Mouse (Mus musculus) layer of hippocampus, adult 18-20 months (tissue): ENCODE data around the gene Fbxo40. TPM values are rescaled to one million over a fixed set of nuclear protein-coding genes. Genes with fewer than 3 reads are reported as not detected.

ENCODE experiments used
- DNase-seq, 2 experiments: peaks; one replicate each; pipeline ENCODE4 v3.0.0; 2022; ENCODE audit warnings: low spot score in 2 of 2
- total RNA-seq, 2 experiments: library from RNA; stranded (reverse); gene quantifications; 2 replicates each; pipeline ENCODE4 v1.2.3; 2021

Gene Fbxo40
- total RNA-seq, 2 experiments from 2014 or later, result 0.08 TPM; not detected in 1

DNA sequence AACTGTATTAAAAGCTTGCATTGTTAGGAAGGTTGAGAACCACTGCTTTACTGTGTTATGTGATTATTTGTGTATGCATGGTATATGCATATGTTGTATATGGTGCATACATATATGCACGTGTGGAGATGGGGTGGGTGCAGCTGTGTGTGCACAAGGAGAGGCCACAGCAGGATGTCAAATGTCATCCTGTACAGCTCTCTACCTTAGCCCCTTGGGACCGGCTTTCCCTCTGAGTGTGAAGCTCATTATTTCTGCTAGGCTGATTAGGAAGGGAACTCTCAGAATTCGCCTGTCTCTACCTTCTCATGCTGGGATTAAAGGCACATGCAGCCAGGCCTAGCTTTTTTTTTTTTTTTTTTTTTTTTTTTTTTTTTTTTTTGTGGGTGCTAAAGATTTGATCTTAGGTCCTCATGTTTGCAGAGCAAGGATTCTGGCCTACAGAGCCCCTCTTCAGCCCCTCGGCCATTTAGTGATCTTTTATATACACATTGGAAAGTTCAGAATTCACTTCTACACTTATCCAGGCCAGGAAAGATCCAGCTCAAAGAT, 42.5 kb downstream of the Fbxo40 start:
- no peak for DNase-seq

DNA sequence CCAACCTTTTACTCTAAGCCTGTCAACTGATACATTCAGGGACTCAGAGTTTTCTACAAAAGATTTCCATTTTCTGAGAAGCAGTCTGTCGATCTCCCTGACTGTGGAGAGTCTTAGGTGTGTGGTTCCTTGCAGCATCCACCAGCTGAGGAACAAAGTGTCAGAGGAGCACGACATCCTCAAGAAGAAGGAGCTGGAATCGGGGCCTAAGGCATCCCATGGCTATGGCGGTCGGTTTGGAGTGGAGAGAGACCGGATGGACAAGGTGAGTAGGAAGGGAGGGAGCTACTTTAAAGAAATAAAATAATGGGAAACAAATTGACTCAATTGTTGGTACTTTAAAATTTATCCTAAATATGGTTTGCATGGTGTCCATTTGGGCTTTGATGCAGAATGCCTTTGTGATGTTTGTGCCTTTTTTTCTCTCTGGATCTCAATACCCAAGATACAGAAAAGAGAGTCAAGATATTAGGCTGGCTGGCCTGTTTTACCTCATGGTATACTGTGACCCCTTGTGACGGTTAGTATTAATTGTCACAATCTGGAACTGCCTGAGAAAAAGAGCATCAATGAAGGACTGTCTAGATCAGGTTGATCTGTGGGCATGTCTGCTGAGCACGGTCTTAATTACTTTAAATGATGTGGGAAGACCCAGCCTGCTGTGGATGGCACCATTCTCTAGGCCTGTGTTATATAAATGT, 43.7 kb downstream of the Fbxo40 start:
- DNase-seq, result no peak

DNA sequence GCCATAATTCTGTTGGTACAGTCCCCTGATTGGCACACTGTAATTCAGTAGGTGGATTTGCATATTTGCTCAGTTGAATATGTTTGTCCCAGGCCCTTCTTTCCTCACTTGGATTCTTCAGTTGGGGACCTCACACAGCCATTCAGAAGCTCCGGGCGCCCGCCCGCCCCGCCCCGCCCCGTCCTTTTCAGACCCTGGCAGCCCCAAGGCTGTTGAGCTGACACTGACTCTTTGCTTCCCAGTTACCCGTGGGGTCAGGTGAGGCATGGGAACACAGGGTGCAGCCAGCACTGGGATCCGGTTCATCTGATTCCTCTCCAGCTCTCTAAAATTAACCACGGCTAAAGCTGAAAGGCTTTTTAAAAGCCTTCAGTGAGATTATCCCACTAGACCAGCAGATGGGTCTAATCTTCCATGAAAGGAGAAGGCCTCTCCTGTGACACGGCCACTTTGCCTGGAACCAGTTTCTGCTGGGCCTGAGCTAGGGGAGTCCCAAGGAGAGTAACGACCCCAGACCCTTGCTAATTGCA, 45.3 kb downstream of the Fbxo40 start:
- no peak for DNase-seq

DNA sequence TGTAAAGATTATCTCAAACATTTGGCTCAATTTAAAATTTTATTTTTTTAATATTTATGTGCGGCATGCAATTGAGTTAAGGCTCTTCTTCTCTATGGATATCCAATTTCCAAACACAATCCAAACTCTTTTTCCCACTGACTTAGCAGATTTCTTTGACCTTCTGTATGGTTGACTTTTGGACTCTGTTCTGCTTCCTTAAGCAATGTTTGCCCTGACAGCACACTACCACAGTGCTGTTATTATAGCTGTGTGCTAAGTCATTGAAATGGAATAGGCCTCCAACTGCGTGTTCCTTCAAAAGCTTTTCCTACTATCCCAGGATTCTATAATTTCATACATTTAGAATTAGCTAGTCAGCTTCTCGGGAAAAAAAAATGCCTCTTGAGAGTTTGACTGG, 46.7 kb downstream of the Fbxo40 start:
- no peak for DNase-seq

DNA sequence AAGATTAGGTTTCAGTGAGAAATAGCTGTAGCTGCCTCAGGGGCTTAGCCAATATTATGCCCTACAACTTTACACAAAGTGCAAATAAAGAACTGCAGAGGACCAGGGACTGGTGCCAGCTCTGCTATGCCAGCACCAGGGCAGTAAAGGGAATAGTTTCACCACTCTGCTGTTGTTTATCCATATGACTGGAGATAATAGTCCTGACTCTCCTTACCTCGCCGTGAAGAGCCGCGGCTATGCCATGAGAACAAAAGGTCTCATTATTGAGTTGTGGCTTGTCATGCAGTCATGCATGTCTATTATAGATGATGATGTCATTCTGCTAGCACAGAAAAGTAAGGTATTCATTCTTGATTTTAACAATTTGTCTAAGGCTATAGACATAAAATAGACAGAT, 48.4 kb downstream of the Fbxo40 start:
- no peak for DNase-seq

DNA sequence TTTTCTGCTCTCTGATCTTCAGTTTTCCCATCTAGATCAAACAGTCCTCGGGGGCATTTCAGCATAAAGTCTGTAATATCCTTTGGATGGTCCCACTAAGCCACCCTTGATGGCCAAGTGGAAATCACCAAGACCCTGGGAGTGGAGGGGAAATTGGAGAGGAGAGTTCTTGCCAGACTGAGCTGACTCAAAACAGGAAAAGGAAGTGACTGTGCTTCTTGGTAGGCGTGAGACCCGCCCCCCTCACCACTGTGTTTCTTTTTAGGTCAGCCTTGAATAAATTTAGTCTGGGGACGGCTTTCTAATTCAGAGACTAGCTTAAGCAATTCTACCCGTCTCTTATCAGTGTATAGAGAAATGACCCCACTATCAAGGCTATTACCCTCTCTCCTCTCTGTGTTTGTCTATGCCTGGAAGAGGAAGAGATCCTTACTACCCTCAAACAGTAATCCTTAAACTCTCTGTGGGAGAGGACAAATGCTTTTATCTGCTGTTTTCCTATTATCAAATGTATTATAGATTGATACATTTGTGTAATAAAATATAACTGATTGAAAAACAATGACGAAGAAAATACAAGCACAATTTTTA, 49.0 kb downstream of the Fbxo40 start:
- no peak for DNase-seq

DNA sequence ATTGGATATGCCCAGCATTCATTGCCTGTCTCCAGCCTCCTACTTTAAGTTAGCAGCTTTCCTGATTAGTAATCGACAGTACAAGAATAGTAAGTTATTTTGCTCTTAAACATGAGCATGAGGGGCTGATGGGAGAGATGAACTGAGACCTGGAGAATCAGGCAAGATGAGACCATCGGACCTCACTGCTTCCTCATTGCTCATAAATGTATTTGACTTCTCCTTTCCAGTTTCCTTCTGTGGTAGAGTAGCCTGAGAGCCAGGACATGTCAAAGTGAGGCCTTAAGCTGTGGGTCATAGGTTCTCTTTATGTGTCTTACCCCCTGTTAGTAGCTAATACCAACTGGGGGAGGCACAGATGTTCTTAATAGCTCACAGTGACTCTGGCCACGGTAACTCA, 54.5 kb downstream of the Fbxo40 start:
- no peak for DNase-seq

DNA sequence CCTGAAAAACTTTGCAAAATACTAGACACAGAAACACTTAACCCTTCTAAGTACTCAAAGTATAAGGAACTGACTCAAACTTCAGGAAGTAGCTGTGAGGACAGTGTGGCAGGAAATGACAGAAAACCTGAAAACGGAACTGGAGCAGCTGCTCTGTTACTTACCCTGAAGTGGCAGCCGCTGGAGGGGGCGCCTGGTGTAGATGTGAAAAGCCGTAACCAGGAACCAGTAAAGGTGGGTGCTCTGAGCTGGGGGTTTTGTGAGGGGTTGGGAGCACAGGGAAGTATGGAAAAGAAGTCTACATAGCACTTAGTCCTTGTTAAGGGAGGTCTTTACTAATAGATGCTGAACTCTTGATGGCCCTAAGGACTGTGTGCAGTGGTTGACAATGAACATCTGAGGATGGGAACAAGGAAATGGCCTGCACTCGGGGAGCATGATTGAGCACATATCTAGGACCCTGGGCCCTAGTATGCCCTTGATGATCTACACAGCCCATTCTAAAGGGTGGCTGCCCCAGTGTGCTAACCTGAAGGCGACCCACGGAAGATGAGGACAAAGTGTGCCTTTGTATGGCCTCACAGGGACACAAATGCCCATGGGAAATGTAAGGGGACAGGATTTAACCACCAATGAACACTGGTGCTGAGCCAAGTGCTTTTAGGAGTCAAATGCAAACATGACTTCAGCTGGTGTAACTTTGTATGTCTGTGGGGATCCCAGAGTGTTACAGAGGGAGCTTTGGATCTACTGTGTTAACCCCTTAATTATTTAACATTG, 55.2 kb downstream of the Fbxo40 start, which contains the start of gene Hcls1:
TSS of gene Hcls1 (plus strand) at position 143 of the 780 bp plus-strand sequence.
- DNase-seq, result no peak

DNA sequence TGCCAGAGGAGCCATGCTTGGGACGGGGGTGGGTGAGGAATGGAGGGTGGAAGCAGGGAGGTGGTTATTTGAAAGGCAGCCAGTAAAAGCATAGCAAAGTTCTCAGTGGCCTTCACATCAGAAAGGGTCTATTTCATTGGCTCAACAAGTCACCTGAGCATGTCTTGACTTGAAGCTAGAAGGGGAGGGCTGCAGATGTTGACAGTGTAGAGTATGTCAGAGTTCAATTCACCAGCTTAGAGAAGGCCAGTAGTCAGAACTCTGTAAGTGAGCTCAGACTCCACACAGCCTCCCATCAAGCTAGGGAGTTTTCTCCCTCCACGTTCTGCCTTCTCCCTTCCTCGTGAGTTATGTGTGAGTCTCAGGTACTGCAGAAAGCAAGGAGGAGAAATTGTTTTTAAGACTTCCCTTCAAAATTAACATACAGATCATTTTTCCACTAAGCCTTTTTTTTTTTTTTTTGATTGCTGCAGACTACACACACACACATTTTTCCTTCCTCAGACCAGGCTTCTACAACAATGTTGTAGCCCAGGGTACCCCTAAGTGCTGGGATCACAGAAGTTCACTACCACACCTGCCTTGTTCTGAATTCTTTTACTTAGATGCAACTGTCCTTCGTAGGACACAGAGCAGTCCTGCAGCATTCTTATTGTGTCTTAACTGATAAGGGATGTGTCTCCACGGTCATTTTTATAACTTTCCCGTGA, 56.0 kb downstream of the Fbxo40 start:
- DNase-seq, result no peak

DNA sequence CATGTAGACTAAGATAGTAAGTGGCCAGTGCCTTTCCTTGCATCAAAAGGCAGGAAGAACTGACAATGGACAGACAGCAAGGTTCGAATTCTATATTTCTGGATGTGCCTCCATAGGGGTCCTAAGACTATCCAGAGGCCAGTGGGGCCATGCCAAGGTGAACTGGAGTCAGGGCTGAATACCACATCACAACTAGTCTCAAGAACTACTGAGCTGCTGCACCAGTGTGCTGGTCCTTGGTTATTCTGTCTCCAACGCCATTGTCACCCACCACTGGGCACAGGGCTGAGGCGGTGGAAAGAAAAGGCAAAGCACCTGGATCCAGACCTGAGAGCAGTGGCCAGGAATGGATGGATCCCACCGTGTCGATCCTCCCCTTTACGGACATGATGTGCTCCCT, 57.7 kb downstream of the Fbxo40 start:
- DNase-seq, result no peak

DNA sequence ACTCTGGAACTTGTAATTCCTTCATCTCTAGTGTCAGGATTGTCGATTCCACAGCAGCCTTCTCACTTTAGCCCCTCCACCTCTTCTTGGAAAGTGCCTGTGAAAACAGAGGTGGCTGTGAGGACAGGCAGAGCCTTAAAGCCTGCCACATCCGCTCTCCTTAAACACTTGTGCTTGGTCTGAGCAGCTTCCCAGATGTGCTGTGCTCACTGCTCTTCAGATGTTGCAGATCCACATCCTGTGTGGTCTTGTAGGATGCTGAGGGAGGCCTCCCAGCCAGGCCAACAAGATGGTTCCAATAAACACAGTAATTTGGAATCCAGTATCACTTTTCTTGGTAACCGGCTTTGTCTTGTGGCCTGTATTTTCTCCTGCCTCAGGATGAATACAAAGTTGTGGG, 58.3 kb downstream of the Fbxo40 start:
- no peak for DNase-seq

DNA sequence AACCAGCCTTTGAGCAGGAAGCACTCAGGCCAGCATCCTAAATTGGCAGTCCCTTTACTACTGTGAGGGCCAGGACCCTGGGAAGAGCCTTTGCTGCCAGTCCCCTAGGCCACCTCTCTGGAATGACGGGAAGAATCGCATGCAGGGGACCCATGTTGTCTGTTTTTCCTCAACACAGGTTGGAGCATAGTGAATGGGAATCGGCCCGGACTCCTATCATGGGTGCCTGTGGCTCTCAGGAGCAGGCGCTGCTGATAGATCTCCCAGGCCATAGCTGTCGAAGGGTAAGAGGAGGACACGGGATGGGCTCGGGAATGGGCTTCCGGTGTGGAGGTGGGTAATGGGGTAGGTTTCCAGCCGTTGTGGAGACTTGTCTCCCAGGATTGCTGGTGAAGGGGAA, 58.9 kb downstream of the Fbxo40 start:
- no peak for DNase-seq

DNA sequence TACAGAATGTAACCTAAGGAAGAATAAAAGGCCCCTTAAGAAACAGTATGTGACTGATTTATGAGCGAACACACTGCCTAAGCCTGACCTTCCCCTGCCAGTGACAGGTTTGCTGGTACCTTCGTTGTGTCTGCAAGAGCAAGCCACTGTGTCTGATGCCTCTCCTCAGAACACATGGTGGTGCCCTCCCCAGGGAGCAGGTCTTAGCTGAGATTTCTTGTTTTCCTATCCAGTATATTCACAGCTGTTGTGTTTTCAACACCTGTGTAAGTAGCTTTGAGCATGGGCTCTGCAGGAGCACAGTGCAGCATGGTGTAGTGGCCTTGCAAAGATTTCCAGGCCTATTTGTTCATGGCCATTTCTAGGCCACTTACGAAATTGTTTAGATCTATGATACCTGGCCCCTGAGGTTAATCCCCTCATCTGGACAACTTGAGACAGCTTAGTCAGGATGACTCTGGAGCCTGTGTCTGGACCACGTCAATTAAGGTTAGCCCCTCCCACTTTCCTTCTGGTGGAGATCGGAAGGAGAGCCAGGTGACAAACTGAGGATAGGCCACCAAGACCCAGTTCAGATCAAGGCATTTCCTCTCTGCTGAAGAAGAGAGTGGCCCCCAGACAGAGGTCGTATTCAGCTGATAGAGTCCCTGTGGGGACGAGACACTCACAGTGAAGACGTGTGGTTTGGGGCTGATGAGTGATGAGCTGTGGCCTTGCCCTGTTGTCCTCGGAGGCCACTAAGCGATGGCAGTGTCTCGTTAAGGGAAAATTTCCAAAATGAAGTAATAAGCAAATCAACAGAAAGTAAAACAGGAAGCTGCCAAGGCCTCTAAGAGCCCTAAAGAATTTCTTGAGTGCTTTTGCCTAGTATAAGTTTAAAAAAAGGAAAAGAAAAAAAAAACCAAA, 59.8 kb downstream of the Fbxo40 start:
- no peak for DNase-seq

DNA sequence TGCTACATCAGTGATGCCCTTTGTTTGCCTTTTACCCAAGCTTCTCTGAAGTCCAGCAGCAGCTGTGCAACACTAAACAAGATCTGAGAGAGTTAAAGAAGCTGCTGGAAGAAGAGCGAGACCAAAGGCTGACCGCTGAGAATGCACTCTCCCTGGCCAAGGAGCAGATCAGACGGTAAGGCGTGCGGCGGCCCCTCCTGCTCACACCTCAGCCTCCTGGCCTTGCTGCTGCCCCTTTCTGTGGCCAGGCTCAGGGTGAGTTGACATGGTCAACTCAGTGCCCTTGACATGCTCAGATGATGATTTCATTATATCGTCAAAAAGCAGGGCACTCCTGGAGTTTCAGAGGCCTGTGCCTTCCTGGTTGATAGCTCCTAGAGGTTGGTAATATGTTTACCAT, 61.1 kb downstream of the Fbxo40 start:
- DNase-seq, result no peak

DNA sequence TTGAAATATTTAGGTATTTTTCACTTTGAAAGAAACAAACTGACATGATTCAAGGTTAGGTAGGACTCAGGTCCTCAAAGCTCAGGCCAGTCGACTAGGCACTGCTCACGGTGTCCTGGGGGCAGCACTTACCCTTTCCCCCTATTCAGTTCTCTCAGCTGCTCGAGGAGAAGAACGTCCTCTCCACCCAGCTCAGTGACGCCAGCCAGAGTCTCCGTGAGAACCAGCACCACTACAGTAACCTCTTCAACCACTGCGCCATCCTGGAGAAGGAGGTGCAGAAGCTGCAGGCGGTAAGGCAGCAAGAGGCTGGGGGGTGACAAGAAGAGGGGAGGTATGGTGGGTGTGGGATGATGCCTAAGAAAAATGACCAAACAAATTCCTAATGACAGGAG, 62.2 kb downstream of the Fbxo40 start:
- no peak for DNase-seq

DNA sequence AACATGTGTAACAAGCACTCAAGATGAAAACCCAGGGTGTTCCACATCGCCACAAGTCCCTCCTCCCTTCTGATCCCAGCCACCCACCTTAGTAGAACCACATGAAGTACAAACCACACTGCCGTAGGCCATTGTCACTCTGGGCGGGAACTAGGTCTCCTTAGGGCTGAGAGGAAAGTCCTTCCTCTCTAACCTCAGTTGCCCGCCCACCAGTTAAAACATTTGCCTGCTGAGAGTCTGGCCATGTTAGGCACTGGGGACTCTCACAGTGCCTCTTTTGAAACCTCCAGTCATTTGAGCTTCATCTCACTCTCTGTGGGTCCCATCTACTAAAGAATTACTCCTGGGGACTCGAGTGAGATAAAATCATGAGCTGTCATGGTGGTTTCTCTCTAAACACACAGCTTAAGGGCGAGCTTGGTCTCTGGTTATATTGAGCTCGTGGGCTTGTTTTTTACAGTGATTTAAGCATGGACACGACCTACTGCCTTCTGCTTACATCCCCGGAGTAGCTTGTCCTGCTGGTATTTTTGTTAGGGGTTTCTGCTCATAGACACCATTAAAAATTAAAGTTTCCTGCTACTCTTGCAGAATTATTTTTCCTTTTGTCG, 62.7 kb downstream of the Fbxo40 start:
- no peak for DNase-seq

DNA sequence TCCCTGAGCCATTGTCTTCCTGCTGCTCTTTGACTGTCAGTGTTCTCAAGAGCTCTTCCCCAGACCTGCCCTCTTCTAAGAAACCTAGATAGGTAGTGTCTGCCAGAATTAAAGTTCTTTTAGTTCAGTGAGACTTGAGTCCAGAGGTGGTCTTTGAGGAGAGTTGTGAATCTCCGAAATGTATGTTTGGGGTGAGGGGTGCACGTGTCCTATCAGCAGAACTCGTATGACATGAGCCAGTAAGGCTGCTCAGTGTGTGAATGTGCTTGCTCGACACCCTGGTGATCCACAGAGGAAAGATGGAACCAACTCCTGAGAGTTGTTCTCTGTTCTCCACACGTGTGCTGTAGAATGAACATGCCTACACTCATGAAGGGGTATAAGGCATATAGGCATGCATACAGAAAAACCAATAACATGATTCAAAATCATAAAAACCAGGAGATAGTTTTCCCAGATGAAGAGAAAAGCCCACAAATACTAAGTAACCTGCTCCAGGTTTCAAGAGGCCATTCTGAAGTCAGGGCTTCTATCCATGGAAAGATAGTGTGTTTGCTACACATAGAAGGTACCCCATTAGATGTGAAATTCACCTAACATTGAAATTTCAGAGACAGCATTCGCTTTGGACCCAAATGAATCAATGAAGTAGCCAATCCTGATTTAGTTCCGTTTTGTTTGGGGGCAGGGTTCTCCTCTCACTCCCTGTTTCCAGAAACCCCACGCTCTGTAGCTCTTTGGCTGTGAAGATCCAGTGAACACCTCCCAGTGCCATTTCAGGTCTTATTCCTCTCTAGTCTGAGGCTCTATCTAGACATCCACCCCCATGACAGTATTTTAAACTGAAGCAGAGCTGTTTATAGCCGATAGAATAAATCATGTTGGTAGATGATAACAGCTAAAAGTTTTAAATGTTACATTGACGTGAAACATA, 63.5 kb downstream of the Fbxo40 start:
- no peak for DNase-seq

DNA sequence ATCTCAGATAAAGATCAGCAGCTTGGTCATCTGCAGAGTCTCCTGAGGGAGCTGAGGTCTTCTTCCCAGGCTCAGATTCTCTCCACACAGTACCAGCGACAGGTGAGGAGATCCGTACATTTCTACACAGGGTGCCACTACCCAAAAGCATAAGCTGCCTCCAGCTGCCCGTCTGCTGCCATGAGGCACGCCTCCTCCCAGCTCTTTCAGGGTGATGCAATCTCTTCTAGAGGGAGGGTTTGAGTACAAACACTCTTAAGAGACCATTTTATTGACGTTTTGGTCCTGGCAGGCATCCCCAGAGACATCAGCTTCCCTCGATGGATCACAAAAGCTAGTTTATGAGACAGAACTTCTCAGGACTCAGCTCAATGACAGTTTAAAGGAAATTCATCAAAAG, 64.5 kb downstream of the Fbxo40 start:
- DNase-seq, result peak; percentile 25 to 64

DNA sequence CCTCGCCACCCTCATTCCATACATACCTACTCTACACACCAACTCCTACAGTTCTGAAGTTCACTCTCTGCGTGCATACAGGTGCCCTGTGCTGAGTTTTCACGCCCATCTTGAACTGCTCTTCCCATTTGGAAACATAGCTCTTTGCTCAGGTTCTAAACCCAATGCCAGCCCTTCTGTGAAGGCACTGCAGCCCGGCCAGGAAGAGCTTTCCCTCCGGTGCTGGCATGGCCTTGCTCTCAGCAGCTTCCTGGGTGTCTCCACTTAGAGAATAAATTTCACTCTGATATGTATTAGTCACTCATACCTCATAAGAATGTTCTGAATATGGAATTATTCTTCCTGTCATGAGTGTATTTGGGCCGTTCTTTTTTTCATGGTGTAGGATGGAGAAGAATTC, 64.9 kb downstream of the Fbxo40 start:
- no peak for DNase-seq
